Mouse (Mus musculus): ENCODE data around the gene Zbed6. TPM values are rescaled to one million over a fixed set of nuclear protein-coding genes. Genes with fewer than 3 reads are reported as not detected.
"Not testable (repeated sequence)": the region's sequence is repeated elsewhere in the genome, so short reads cannot be mapped to it uniquely, and the experiment has no call there.

Zbed6 gene
- not detected in 2 replicates for polyA plus RNA-seq (2015; fragmentation: Nextera tagmentation; extraction: Ambion mirVana)

GRCm38 (mm10) chr1:133660466-133661202 lies at the start of gene Zbed6:
TSS of gene Zbed6 (minus strand) at chr1:133660885.
- H3K9ac ChIP-seq: peak within 1 kb of the TSS; percentile 87
- ATAC-seq (ENCODE audit: low FRiP score): peak; percentile 91
- peaks cover 7% of the 10 kb centered on the region; the same call in 1 of the 2 replicates for H3K27me3 ChIP-seq
- H3K4me1 ChIP-seq (replicated peaks): peaks cover 45% of the 10 kb centered on the region
- H3K4me3 ChIP-seq: peak within 1 kb of the TSS; percentile 72
- 2% methylated on average over 41 of the region's 41 CpGs for WGBS
- no peaks in the 10 kb centered on the region for H3K9me3 ChIP-seq
- H3K27ac ChIP-seq: peak within 1 kb of the TSS; percentile 94
- H3K36me3 ChIP-seq: peaks cover 21% of the 10 kb centered on the region; the same call in 1 of the 2 replicates
- peak within 1 kb of the TSS; percentile 82 for H3K4me2 ChIP-seq

GRCm38 (mm10) chr1:133709292-133709691 lies 48.6 kb upstream of the Zbed6 start:
- Histone ChIP-seq H3K27ac (no peak overlapping the region), H3K9ac (no peak overlapping the region), H3K36me3 (peaks cover 33% of the 10 kb centered on the region), H3K4me2 (no peak overlapping the region), H3K9me3 (no peaks in the 10 kb centered on the region), H3K27me3 (no peaks in the 10 kb centered on the region), H3K4me1 (replicated peaks) (peaks cover 19% of the 10 kb centered on the region), H3K4me3 (no peak overlapping the region)
- ATAC-seq (ENCODE audit: low FRiP score): no peak
- WGBS: 83% methylated on average over 3 of the region's 3 CpGs

- not testable (repeated sequence) for H3K27me3 ChIP-seq; H3K27ac ChIP-seq; H3K9me3 ChIP-seq; H3K4me2 ChIP-seq; H3K4me1 ChIP-seq (replicated peaks); H3K9ac ChIP-seq; ATAC-seq (ENCODE audit: low FRiP score); H3K4me3 ChIP-seq
- WGBS: 0% methylated on average over 1 of the region's 2 CpGs
- H3K36me3 ChIP-seq: peaks cover 19% of the 10 kb centered on the region
Measured at GRCm38 (mm10) chr1:133701824-133702223, 41.1 kb upstream of the Zbed6 start.

GRCm38 (mm10) chr1:133697935-133698620 lies 37.4 kb upstream of the Zbed6 start:
- H3K27me3 ChIP-seq: no peaks in the 10 kb centered on the region
- 93% methylated on average over 12 of the region's 12 CpGs for WGBS

GRCm38 (mm10) chr1:133695901-133696300 lies 35.2 kb upstream of the Zbed6 start:
- peaks cover 19% of the 10 kb centered on the region for H3K4me1 ChIP-seq (replicated peaks)
- no peak overlapping the region for H3K9ac ChIP-seq
- H3K4me3 ChIP-seq: no peak overlapping the region
- no peak overlapping the region for H3K27ac ChIP-seq
- 22% methylated on average over 7 of the region's 7 CpGs for WGBS
- no peak overlapping the region for H3K4me2 ChIP-seq
- H3K27me3 ChIP-seq: no peaks in the 10 kb centered on the region
- no peaks in the 10 kb centered on the region for H3K36me3 ChIP-seq
- H3K9me3 ChIP-seq: no peaks in the 10 kb centered on the region
- ATAC-seq (ENCODE audit: low FRiP score): no peak

More at GRCm38 (mm10) chr1:133697935-133698620, 37.4 kb upstream of the Zbed6 start:
- H3K27ac ChIP-seq: no peak overlapping the region
- H3K4me1 ChIP-seq (replicated peaks): peaks cover 19% of the 10 kb centered on the region
- no peak for ATAC-seq (ENCODE audit: low FRiP score)
- no peaks in the 10 kb centered on the region for H3K36me3 ChIP-seq
- H3K4me3 ChIP-seq: no peak overlapping the region
- no peak overlapping the region for H3K4me2 ChIP-seq
- no peaks in the 10 kb centered on the region for H3K9me3 ChIP-seq
- no peak overlapping the region for H3K9ac ChIP-seq

GRCm38 (mm10) chr1:133694876-133695275 lies 34.2 kb upstream of the Zbed6 start:
- Histone ChIP-seq H3K9me3 (no peaks in the 10 kb centered on the region), H3K4me3 (no peak overlapping the region), H3K4me1 (replicated peaks) (peaks cover 19% of the 10 kb centered on the region), H3K27me3 (no peaks in the 10 kb centered on the region), H3K27ac (no peak overlapping the region), H3K9ac (no peak overlapping the region), H3K36me3 (no peaks in the 10 kb centered on the region), H3K4me2 (no peak overlapping the region)
- ATAC-seq (ENCODE audit: low FRiP score): no peak
- WGBS: 100% methylated on average over 1 of the region's 1 CpGs

GRCm38 (mm10) chr1:133694301-133694700 lies 33.6 kb upstream of the Zbed6 start:
- H3K27ac ChIP-seq: no peak overlapping the region
- no peaks in the 10 kb centered on the region for H3K27me3 ChIP-seq
- H3K4me2 ChIP-seq: no peak overlapping the region
- no peak for ATAC-seq (ENCODE audit: low FRiP score)
- no peak overlapping the region for H3K9ac ChIP-seq
- H3K36me3 ChIP-seq: no peaks in the 10 kb centered on the region
- no peaks in the 10 kb centered on the region for H3K9me3 ChIP-seq
- H3K4me1 ChIP-seq (replicated peaks): peaks cover 19% of the 10 kb centered on the region
- 0% methylated on average over 1 of the region's 1 CpGs for WGBS
- no peak overlapping the region for H3K4me3 ChIP-seq

- WGBS: 74% methylated on average over 11 of the region's 11 CpGs
- Histone ChIP-seq H3K4me2 (no peak overlapping the region), H3K4me1 (replicated peaks) (peaks cover 19% of the 10 kb centered on the region), H3K36me3 (no peaks in the 10 kb centered on the region), H3K9ac (no peak overlapping the region), H3K4me3 (no peak overlapping the region), H3K9me3 (no peaks in the 10 kb centered on the region), H3K27ac (no peak overlapping the region), H3K27me3 (no peaks in the 10 kb centered on the region)
- ATAC-seq (ENCODE audit: low FRiP score): no peak
Measured at GRCm38 (mm10) chr1:133693536-133694114, 32.9 kb upstream of the Zbed6 start.

- H3K9me3 ChIP-seq: no peaks in the 10 kb centered on the region
- no peaks in the 10 kb centered on the region for H3K36me3 ChIP-seq
- 44% methylated on average over 4 of the region's 4 CpGs for WGBS
- H3K4me1 ChIP-seq (replicated peaks): peaks cover 19% of the 10 kb centered on the region
- ATAC-seq (ENCODE audit: low FRiP score): no peak
- H3K4me3 ChIP-seq: no peak overlapping the region
- no peaks in the 10 kb centered on the region for H3K27me3 ChIP-seq
- H3K27ac ChIP-seq: no peak overlapping the region
- H3K9ac ChIP-seq: no peak overlapping the region
- H3K4me2 ChIP-seq: no peak overlapping the region
Measured at GRCm38 (mm10) chr1:133692195-133692594, 31.5 kb upstream of the Zbed6 start.

- Histone ChIP-seq H3K4me2 (no peak overlapping the region), H3K36me3 (no peaks in the 10 kb centered on the region), H3K4me3 (no peak overlapping the region), H3K9ac (no peak overlapping the region), H3K4me1 (replicated peaks) (peaks cover 18% of the 10 kb centered on the region), H3K9me3 (no peaks in the 10 kb centered on the region), H3K27ac (no peak overlapping the region), H3K27me3 (no peaks in the 10 kb centered on the region)
- WGBS: 92% methylated on average over 6 of the region's 6 CpGs
- no peak for ATAC-seq (ENCODE audit: low FRiP score)
Measured at GRCm38 (mm10) chr1:133691046-133691445, 30.4 kb upstream of the Zbed6 start.

- no peaks in the 10 kb centered on the region for H3K9me3 ChIP-seq
- no peak for ATAC-seq (ENCODE audit: low FRiP score)
- H3K4me2 ChIP-seq: no peak within 1 kb of the TSS
- peaks cover 7% of the 10 kb centered on the region; the same call in 1 of the 2 replicates for H3K4me1 ChIP-seq (replicated peaks)
- no peak within 1 kb of the TSS for H3K27ac ChIP-seq
- H3K27me3 ChIP-seq: no peaks in the 10 kb centered on the region
- no peaks in the 10 kb centered on the region for H3K36me3 ChIP-seq
- whole genome bisulfite sequencing: 60% methylated on average over 6 of the region's 6 CpGs
- no peak within 1 kb of the TSS for H3K9ac ChIP-seq
- no peak within 1 kb of the TSS for H3K4me3 ChIP-seq
Measured at GRCm38 (mm10) chr1:133689897-133690296, 29.2 kb upstream of the Zbed6 start, which contains the start of gene Lax1. TSS of gene Lax1 (minus strand) at chr1:133690108.

- no peaks in the 10 kb centered on the region for H3K36me3 ChIP-seq
- no peak overlapping the region for H3K4me3 ChIP-seq
- H3K9ac ChIP-seq: no peak overlapping the region
- no peak overlapping the region for H3K4me2 ChIP-seq
- H3K27ac ChIP-seq: no peak overlapping the region
- no peaks in the 10 kb centered on the region for H3K9me3 ChIP-seq
- ATAC-seq (ENCODE audit: low FRiP score): no peak
- 78% methylated on average over 7 of the region's 7 CpGs for WGBS
- H3K27me3 ChIP-seq: no peaks in the 10 kb centered on the region
- H3K4me1 ChIP-seq (replicated peaks): no peaks in the 10 kb centered on the region
Measured at GRCm38 (mm10) chr1:133688301-133688700, 27.6 kb upstream of the Zbed6 start.
